Mouse (Mus musculus) megakaryocyte, embryonic 14.5 days (primary cell): ENCODE measurements around the gene Nsun7.

Experiments
- FLI1 ChIP-seq: IDR thresholded peaks from 2 replicates; pipeline ENCODE4 v1.6.1; 2012; ENCODE audit warnings: low read length, inconsistent platforms, mixed read lengths
- GATA1 ChIP-seq: IDR thresholded peaks from 3 replicates; pipeline ENCODE4 v1.6.1; 2012; ENCODE audit warnings: mixed read lengths, low read length, inconsistent platforms, borderline replicate concordance

- TF ChIP-seq GATA1 (no peak), FLI1 (no peak)
Measured at GRCm38 (mm10) chr5:66310806-66311205, 51.1 kb downstream of the Nsun7 start.
